Mouse (Mus musculus): ENCODE data around the gene Bcl7b.
"Not testable (repeated sequence)": the region's sequence is repeated elsewhere in the genome, so short reads cannot be mapped to it uniquely, and the experiment has no call there.

The Bcl7b gene

DNA sequence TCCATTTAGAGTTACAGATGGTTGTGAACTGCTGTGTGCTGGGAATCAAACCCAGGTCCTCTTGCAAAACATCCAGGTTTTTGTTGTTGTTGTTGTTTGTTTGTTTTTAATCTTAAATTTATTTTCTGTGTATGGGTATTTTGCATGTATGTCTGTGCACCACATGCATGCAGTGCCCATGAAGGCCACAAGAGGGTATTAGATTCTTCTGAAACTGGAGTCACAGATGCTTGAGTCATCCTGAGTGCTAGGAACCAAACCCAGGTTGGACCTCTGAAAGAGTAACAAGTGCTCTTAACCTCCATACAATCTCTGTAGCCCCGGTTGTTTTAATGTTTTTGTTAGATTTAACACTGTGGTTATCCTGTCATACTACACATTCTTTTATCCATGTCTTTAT is 40.1 kb downstream of the Bcl7b start:
- no peak for DNase-seq (ENCODE audit: extremely low read depth, low read depth)

GRCm38 (mm10) chr5:135216871-135217270 is 48.8 kb downstream of the Bcl7b start:
- no peak for DNase-seq (ENCODE audit: extremely low read depth, low read depth)

- DNase-seq (ENCODE audit: extremely low read depth, low read depth), result no peak
Observed at GRCm38 (mm10) chr5:135220941-135221340, 52.9 kb downstream of the Bcl7b start.

DNA sequence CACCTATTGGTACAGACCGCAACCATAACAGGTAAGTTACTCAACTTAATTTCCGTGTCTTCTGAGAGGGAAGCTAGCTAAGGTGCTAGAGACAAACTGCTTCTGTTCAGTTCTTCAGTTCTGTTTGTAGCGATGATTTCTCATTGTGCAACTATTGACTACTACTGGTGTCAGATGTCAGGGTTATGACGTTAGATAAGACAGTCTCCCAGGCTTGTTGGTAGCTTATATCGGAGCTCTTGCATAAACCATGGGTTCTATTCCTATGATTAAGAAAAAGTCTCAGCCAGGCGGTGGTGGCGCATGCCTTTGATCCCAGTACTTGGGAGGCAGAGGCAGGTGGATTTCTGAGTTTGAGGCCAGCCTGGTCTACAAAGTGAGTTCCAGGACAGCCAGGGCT is 54.0 kb downstream of the Bcl7b start:
- DNase-seq (ENCODE audit: extremely low read depth, low read depth), result no peak

- no peak for DNase-seq (ENCODE audit: extremely low read depth, low read depth)
Observed at GRCm38 (mm10) chr5:135224169-135224568, 56.1 kb downstream of the Bcl7b start.

- DNase-seq (ENCODE audit: extremely low read depth, low read depth), result not testable (repeated sequence)
Observed at GRCm38 (mm10) chr5:135225879-135226278, 57.8 kb downstream of the Bcl7b start.

DNA sequence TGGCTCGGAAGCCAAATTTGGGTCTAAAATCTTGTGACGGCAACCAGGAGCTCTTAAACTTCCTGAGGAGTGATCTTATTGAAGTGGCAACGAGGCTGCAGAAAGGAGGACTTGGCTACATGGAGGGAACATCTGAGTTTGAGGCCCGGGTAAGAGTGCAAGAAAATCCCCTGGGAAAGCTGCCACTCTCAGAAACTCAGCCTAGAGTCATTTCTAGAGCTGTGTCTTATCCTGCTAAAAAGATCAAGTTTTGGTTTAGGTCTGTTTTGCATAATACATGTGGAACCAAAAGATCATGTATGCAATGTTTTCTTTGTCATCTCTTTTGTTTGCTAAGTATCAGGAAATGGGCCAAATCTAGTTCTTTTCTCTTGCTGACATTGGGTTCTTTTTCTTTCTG is 62.1 kb downstream of the Bcl7b start:
- DNase-seq (ENCODE audit: extremely low read depth, low read depth), result no peak

Data from MEL-GATA-1-ER (cell line).